Comparison of ENCODE assay signal across 8 mouse cellular contexts in genomic region chr14:28004023-28004422, GRCm38 (mm10).
DNase-seq lines count a peak whose midpoint lies in the region; ATAC-seq and TF ChIP-seq lines count a peak whose summit lies in the region.
"Had no signal": no experiment of that assay in that cellular context is flagged by ENCODE, and none has a peak within 500 bp of the region (broad histone marks: within the 10 kb centered on the region; RNA-seq: fewer than 3 reads in every experiment).

No protein-coding gene starts in this region.

- H3K4me1 ChIP-seq in kidney, embryonic 16.5 days (ENCODE audit: insufficient read depth, low read length), result no peaks in the 10 kb centered on the region
- no peaks in the 10 kb centered on the region for H3K4me1 ChIP-seq in embryonic facial prominence, embryonic 11.5 days (ENCODE audit: control insufficient read depth, insufficient read depth, low read length)
- no peaks in the 10 kb centered on the region for H3K4me1 ChIP-seq in stomach, postnatal 0 days (replicated peaks; ENCODE audit: control insufficient read depth, insufficient read depth)

- WGBS in kidney, embryonic 16.5 days, result 38% methylated on average over 4 of the region's 4 CpGs
- 44% methylated on average over 4 of the region's 4 CpGs for WGBS in embryonic facial prominence, embryonic 11.5 days
- 36% methylated on average over 4 of the region's 4 CpGs for WGBS in stomach, postnatal 0 days

- H3K27ac ChIP-seq in kidney, embryonic 16.5 days (ENCODE audit: low read length), result no peak overlapping the region
- no peak overlapping the region for H3K27ac ChIP-seq in embryonic facial prominence, embryonic 11.5 days (replicated peaks; ENCODE audit: low read depth, low read length)
- H3K27ac ChIP-seq in stomach, postnatal 0 days (replicated peaks), result no peak overlapping the region

- no peak overlapping the region for H3K4me2 ChIP-seq in kidney, embryonic 16.5 days (replicated peaks; ENCODE audit: low read depth, low read length)
- H3K4me2 ChIP-seq in embryonic facial prominence, embryonic 11.5 days (ENCODE audit: low read depth, low read length), result no peak overlapping the region
- H3K4me2 ChIP-seq in stomach, postnatal 0 days (replicated peaks; ENCODE audit: low read depth), result no peak overlapping the region

- ATAC-seq in kidney, embryonic 16.5 days (ENCODE audit: low FRiP score, low TSS enrichment), result no peak
- ATAC-seq in embryonic facial prominence, embryonic 11.5 days (replicated peaks; ENCODE audit: insufficient number of reproducible peaks, low FRiP score, low TSS enrichment, low read depth), result no peak
- ATAC-seq in stomach, postnatal 0 days (ENCODE audit: low FRiP score, low TSS enrichment), result no peak

- DNase-seq in kidney, adult 18-20 months, result peak; percentile 4
- DNase-seq in right cerebral cortex, postnatal 10 days (ENCODE audit: low spot score in 2 of 2), result peak; percentile 30 to 41
- DNase-seq in right cerebral cortex, postnatal 25 days, result no peak
- DNase-seq in embryonic facial prominence, embryonic 11.5 days (ENCODE audit: low spot score), result peak; percentile 67
- DNase-seq in stomach, postnatal 0 days (ENCODE audit: low spot score), result no peak
- no peak for DNase-seq in urinary bladder, postnatal 4 days (ENCODE audit: low spot score in 2 of 2)

- no peaks in the 10 kb centered on the region for H3K27me3 ChIP-seq in kidney, embryonic 16.5 days (ENCODE audit: insufficient read depth, low read length)
- H3K27me3 ChIP-seq in embryonic facial prominence, embryonic 11.5 days (ENCODE audit: control insufficient read depth, insufficient read depth, low read length), result no peaks in the 10 kb centered on the region
- no peaks in the 10 kb centered on the region for H3K27me3 ChIP-seq in stomach, postnatal 0 days (ENCODE audit: control insufficient read depth, insufficient read depth, low read length)

- no peak for TF ChIP-seq EP300 in stomach, postnatal 0 days (optimal IDR thresholded peaks at IDR 0.05)

- peak; percentile 83 for TF ChIP-seq CTCF in stomach, postnatal 0 days (IDR thresholded peaks at IDR 0.05; ENCODE audit: low read depth)

- H3K36me3 ChIP-seq in kidney, embryonic 16.5 days (ENCODE audit: insufficient read depth, low read length), result no peaks in the 10 kb centered on the region
- H3K36me3 ChIP-seq in embryonic facial prominence, embryonic 11.5 days (replicated peaks; ENCODE audit: control insufficient read depth, insufficient read depth, low read depth, low read length), result no peaks in the 10 kb centered on the region
- no peaks in the 10 kb centered on the region for H3K36me3 ChIP-seq in stomach, postnatal 0 days (ENCODE audit: control insufficient read depth, insufficient read depth, low read length)

- H3K9me3 ChIP-seq in kidney, embryonic 16.5 days (ENCODE audit: low read length), result no peaks in the 10 kb centered on the region
- no peaks in the 10 kb centered on the region for H3K9me3 ChIP-seq in embryonic facial prominence, embryonic 11.5 days (replicated peaks; ENCODE audit: control insufficient read depth, low read length)
- H3K9me3 ChIP-seq in stomach, postnatal 0 days (ENCODE audit: control insufficient read depth, low read length), result no peaks in the 10 kb centered on the region

- H3K4me3 ChIP-seq in kidney, embryonic 16.5 days (ENCODE audit: low read length), result no peak overlapping the region
- H3K4me3 ChIP-seq in embryonic facial prominence, embryonic 11.5 days (ENCODE audit: low read depth, low read length), result no peak overlapping the region
- H3K4me3 ChIP-seq in stomach, postnatal 0 days (ENCODE audit: low read depth, low read length), result no peak overlapping the region
- H3K4me3 ChIP-seq: erythroblast, embryonic 14.5 days had no signal

- no peak overlapping the region for H3K9ac ChIP-seq in kidney, embryonic 16.5 days (replicated peaks; ENCODE audit: low read length)
- no peak overlapping the region for H3K9ac ChIP-seq in embryonic facial prominence, embryonic 11.5 days (replicated peaks; ENCODE audit: low read length)
- H3K9ac ChIP-seq in stomach, postnatal 0 days (ENCODE audit: low read length), result no peak overlapping the region

Comparison
In these comparisons a context has a peak if more than half of its experiments do, and no peak if none do; other contexts are left out.
1. DNase-seq: peak in kidney, adult 18-20 months (single experiment), right cerebral cortex, postnatal 10 days (2 of 2) and embryonic facial prominence, embryonic 11.5 days (single experiment); none in right cerebral cortex, postnatal 25 days (single experiment), stomach, postnatal 0 days (single experiment) and urinary bladder, postnatal 4 days (0 of 2).